22 mouse cellular contexts compared by ENCODE assay signal in genomic region chr2:22251045-22251444, GRCm38 (mm10). TPM values are rescaled to one million over a fixed set of nuclear protein-coding genes. Genes with fewer than 3 reads are reported as not detected.
DNase-seq lines count a peak whose midpoint lies in the region; ATAC-seq lines count a peak whose summit lies in the region.
"Had no signal": no experiment of that assay in that cellular context is flagged by ENCODE, and none has a peak within 500 bp of the region (broad histone marks: within the 10 kb centered on the region; RNA-seq: fewer than 3 reads in every experiment).

No protein-coding gene starts in this region.

- WGBS in hindbrain, embryonic 14.5 days, result 67% methylated on average over 2 of the region's 2 CpGs
- 63% methylated on average over 2 of the region's 2 CpGs for WGBS in hindbrain, embryonic 16.5 days
- 78% methylated on average over 2 of the region's 2 CpGs for WGBS in neural tube, embryonic 13.5 days
- WGBS in neural tube, embryonic 15.5 days, result 78% methylated on average over 2 of the region's 2 CpGs
- WGBS in forebrain, embryonic 16.5 days, result 52% methylated on average over 2 of the region's 2 CpGs

- H3K27me3 ChIP-seq in hindbrain, embryonic 14.5 days (ENCODE audit: control insufficient read depth, insufficient read depth, low read length), result no peaks in the 10 kb centered on the region
- H3K27me3 ChIP-seq in hindbrain, embryonic 16.5 days (replicated peaks; ENCODE audit: control insufficient read depth, insufficient read depth, low read length), result no peaks in the 10 kb centered on the region
- H3K27me3 ChIP-seq in neural tube, embryonic 13.5 days, result no peaks in the 10 kb centered on the region
- no peaks in the 10 kb centered on the region for H3K27me3 ChIP-seq in neural tube, embryonic 15.5 days (replicated peaks)
- H3K27me3 ChIP-seq in forebrain, embryonic 16.5 days (replicated peaks; ENCODE audit: control insufficient read depth, insufficient read depth, low read length), result no peaks in the 10 kb centered on the region
- H3K27me3 ChIP-seq: embryonic facial prominence, embryonic 15.5 days; heart, embryonic 13.5 days had no signal

- H3K4me1 ChIP-seq in hindbrain, embryonic 14.5 days (replicated peaks; ENCODE audit: control insufficient read depth, insufficient read depth, low read length), result no peaks in the 10 kb centered on the region
- H3K4me1 ChIP-seq in hindbrain, embryonic 16.5 days (ENCODE audit: control insufficient read depth, insufficient read depth, low read depth, low read length), result no peaks in the 10 kb centered on the region
- no peaks in the 10 kb centered on the region for H3K4me1 ChIP-seq in neural tube, embryonic 13.5 days (replicated peaks)
- no peaks in the 10 kb centered on the region for H3K4me1 ChIP-seq in neural tube, embryonic 15.5 days
- peaks cover 4% of the 10 kb centered on the region; the same call in 1 of the 2 replicates for H3K4me1 ChIP-seq in forebrain, embryonic 16.5 days (replicated peaks; ENCODE audit: control insufficient read depth, insufficient read depth, low read length)
- H3K4me1 ChIP-seq: embryonic facial prominence, embryonic 15.5 days; heart, embryonic 13.5 days had no signal

- no peak for DNase-seq in hindbrain, embryonic 14.5 days (ENCODE audit: low spot score)
- no peak for DNase-seq in cerebellum, adult 11 months
- no peak for DNase-seq in heart, adult 9 months (ENCODE audit: low spot score in 2 of 2)
- DNase-seq: adrenal gland, adult 2 months; adrenal gland, postnatal 25 days; cerebellum, adult 8-10 months; cerebellum, postnatal 14 days; embryo, embryonic 11 days; gastrocnemius, adult 2 months; gastrocnemius, postnatal 25 days; heart, postnatal 36 days had no signal

- H3K9me3 ChIP-seq in hindbrain, embryonic 14.5 days (ENCODE audit: control insufficient read depth, low read length), result no peaks in the 10 kb centered on the region
- no peaks in the 10 kb centered on the region for H3K9me3 ChIP-seq in hindbrain, embryonic 16.5 days (ENCODE audit: control insufficient read depth, low read length)
- no peaks in the 10 kb centered on the region for H3K9me3 ChIP-seq in neural tube, embryonic 13.5 days
- H3K9me3 ChIP-seq in neural tube, embryonic 15.5 days (replicated peaks), result no peaks in the 10 kb centered on the region
- no peaks in the 10 kb centered on the region for H3K9me3 ChIP-seq in forebrain, embryonic 16.5 days (ENCODE audit: control insufficient read depth, low read length)
- H3K9me3 ChIP-seq: embryonic facial prominence, embryonic 15.5 days; heart, embryonic 13.5 days had no signal

- H3K9ac ChIP-seq in hindbrain, embryonic 14.5 days, result no peak overlapping the region
- H3K9ac ChIP-seq in hindbrain, embryonic 16.5 days (ENCODE audit: low read depth, low read length), result no peak overlapping the region
- H3K9ac ChIP-seq in neural tube, embryonic 13.5 days, result no peak overlapping the region
- H3K9ac ChIP-seq in neural tube, embryonic 15.5 days (replicated peaks), result no peak overlapping the region
- no peak overlapping the region for H3K9ac ChIP-seq in forebrain, embryonic 16.5 days (replicated peaks; ENCODE audit: low read depth, low read length)
- H3K9ac ChIP-seq: embryonic facial prominence, embryonic 15.5 days; heart, embryonic 13.5 days had no signal

- H3K4me2 ChIP-seq in hindbrain, embryonic 14.5 days (replicated peaks), result no peak overlapping the region
- no peak overlapping the region for H3K4me2 ChIP-seq in hindbrain, embryonic 16.5 days (ENCODE audit: low read length)
- no peak overlapping the region for H3K4me2 ChIP-seq in neural tube, embryonic 13.5 days
- no peak overlapping the region for H3K4me2 ChIP-seq in neural tube, embryonic 15.5 days
- no peak overlapping the region for H3K4me2 ChIP-seq in forebrain, embryonic 16.5 days (ENCODE audit: low read length)
- H3K4me2 ChIP-seq: embryonic facial prominence, embryonic 15.5 days; heart, embryonic 13.5 days had no signal

- H3K27ac ChIP-seq in hindbrain, embryonic 14.5 days, result peak overlapping the region; percentile 54
- no peak overlapping the region for H3K27ac ChIP-seq in hindbrain, embryonic 16.5 days (ENCODE audit: low read depth, low read length)
- H3K27ac ChIP-seq in neural tube, embryonic 13.5 days (replicated peaks), result peak overlapping the region; percentile 54; the same call in 1 of the 2 replicates
- no peak overlapping the region for H3K27ac ChIP-seq in neural tube, embryonic 15.5 days (replicated peaks)
- H3K27ac ChIP-seq in forebrain, embryonic 16.5 days (ENCODE audit: low read length), result peak overlapping the region; percentile 53; the same call in 1 of the 2 replicates
- H3K27ac ChIP-seq: embryonic facial prominence, embryonic 15.5 days; gastrocnemius, adult 2 months; heart, embryonic 13.5 days had no signal

- ATAC-seq in hindbrain, embryonic 14.5 days (ENCODE audit: low FRiP score), result no peak
- ATAC-seq in hindbrain, embryonic 16.5 days, result no peak
- ATAC-seq in neural tube, embryonic 13.5 days (ENCODE audit: low read depth), result no peak
- ATAC-seq in neural tube, embryonic 15.5 days (ENCODE audit: low FRiP score), result no peak
- peak; percentile 27; the same call in 1 of the 2 replicates for ATAC-seq in forebrain, embryonic 16.5 days
- ATAC-seq: intestine, embryonic 16.5 days had no signal

- no peaks in the 10 kb centered on the region for H3K36me3 ChIP-seq in hindbrain, embryonic 14.5 days (replicated peaks; ENCODE audit: control insufficient read depth, insufficient read depth)
- no peaks in the 10 kb centered on the region for H3K36me3 ChIP-seq in hindbrain, embryonic 16.5 days (ENCODE audit: control insufficient read depth, insufficient read depth, low read length)
- no peaks in the 10 kb centered on the region for H3K36me3 ChIP-seq in neural tube, embryonic 13.5 days
- no peaks in the 10 kb centered on the region for H3K36me3 ChIP-seq in neural tube, embryonic 15.5 days
- no peaks in the 10 kb centered on the region for H3K36me3 ChIP-seq in forebrain, embryonic 16.5 days (ENCODE audit: control insufficient read depth, insufficient read depth)
- H3K36me3 ChIP-seq: embryonic facial prominence, embryonic 15.5 days; heart, embryonic 13.5 days had no signal

- H3K4me3 ChIP-seq in hindbrain, embryonic 14.5 days (replicated peaks; ENCODE audit: low read length), result no peak overlapping the region
- no peak overlapping the region for H3K4me3 ChIP-seq in hindbrain, embryonic 16.5 days (ENCODE audit: low read length)
- H3K4me3 ChIP-seq in neural tube, embryonic 13.5 days, result no peak overlapping the region
- H3K4me3 ChIP-seq in neural tube, embryonic 15.5 days (replicated peaks), result no peak overlapping the region
- H3K4me3 ChIP-seq in forebrain, embryonic 16.5 days (replicated peaks; ENCODE audit: low read length), result no peak overlapping the region
- H3K4me3 ChIP-seq: embryonic facial prominence, embryonic 15.5 days; erythroblast, embryonic 14.5 days; gastrocnemius, adult 2 months; heart, embryonic 13.5 days had no signal

RNA-seq across cellular contexts. Expression of gene Myo3a, which starts 23.7 kb away (rescaled TPM):
- polyA plus RNA-seq in hindbrain, embryonic 14.5 days (2014; fragmentation: Nextera tagmentation; extraction: Ambion mirVana), result 0.37 TPM in 1 of 2 replicates, not detected in the other
- polyA plus RNA-seq in hindbrain, embryonic 16.5 days (2015; fragmentation: Nextera tagmentation; extraction: Ambion mirVana), result 0.09 TPM in 1 of 2 replicates, not detected in the other
- not detected in 2 replicates for polyA plus RNA-seq in neural tube, embryonic 13.5 days (2015; fragmentation: Nextera tagmentation; extraction: Ambion mirVana)
- polyA plus RNA-seq in neural tube, embryonic 15.5 days (2015; fragmentation: Nextera tagmentation; extraction: Ambion mirVana), result not detected in 2 replicates
- polyA plus RNA-seq in forebrain, embryonic 16.5 days (2015; fragmentation: Nextera tagmentation; extraction: Ambion mirVana), result 0.05 and 0.22 TPM in 2 replicates
- polyA plus RNA-seq: adrenal gland, adult 2 months; embryonic facial prominence, embryonic 11.5 days; erythroblast, embryonic 14.5 days; heart, embryonic 13.5 days; heart, postnatal 0 days; hindbrain, embryonic 11.5 days; intestine, embryonic 16.5 days had no signal

Comparison
In these comparisons a context has a peak if more than half of its experiments do, and no peak if none do; other contexts are left out.
1. H3K27ac ChIP-seq: peak in hindbrain, embryonic 14.5 days (single experiment), neural tube, embryonic 13.5 days (single experiment) and forebrain, embryonic 16.5 days (single experiment); none in hindbrain, embryonic 16.5 days (single experiment) and neural tube, embryonic 15.5 days (single experiment).